Mouse (Mus musculus): Measurements from ENCODE around the gene Gm10197.
"Not testable (repeated sequence)": the region's sequence is repeated elsewhere in the genome, so short reads cannot be mapped to it uniquely, and the experiment has no call there.

Gm10197 gene

GRCm38 (mm10) chr19:53371666-53372065, at the start of gene Gm10197:
Gm10197 (minus strand) TSS chr19:53371766.
- no peak for DNase-seq (ENCODE audit: low read depth, low spot score)

GRCm38 (mm10) chr19:53420924-53421582, 49.5 kb upstream of the Gm10197 start:
- DNase-seq (ENCODE audit: low read depth, low spot score): peak; percentile 99

DNA sequence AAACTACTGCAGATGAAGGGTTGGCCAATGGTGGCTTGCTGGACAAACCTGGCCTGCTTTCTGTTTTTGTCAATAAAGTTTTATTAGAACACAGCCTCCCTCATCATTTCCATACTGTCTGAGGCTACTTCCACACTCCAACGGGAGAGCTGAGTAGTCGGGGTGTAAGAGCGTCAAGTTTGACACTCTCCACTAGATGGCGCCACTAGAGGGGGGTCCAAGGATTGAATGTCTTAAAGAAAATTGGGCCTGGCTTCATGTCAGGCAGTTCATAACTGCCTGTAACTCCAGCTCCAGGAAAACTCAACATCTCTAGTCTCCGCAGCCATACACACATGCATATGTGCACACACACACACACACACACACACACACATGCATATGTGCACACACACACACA, 48.3 kb upstream of the Gm10197 start:
- DNase-seq (ENCODE audit: low read depth, low spot score): peak; percentile 96

- no peak for DNase-seq (ENCODE audit: low read depth, low spot score)
Measured at GRCm38 (mm10) chr19:53415198-53415597, 43.6 kb upstream of the Gm10197 start.

GRCm38 (mm10) chr19:53414650-53415049, 43.1 kb upstream of the Gm10197 start:
- no peak for DNase-seq (ENCODE audit: low read depth, low spot score)

GRCm38 (mm10) chr19:53413617-53414380, 42.2 kb upstream of the Gm10197 start:
- no peak for DNase-seq (ENCODE audit: low read depth, low spot score)

GRCm38 (mm10) chr19:53412149-53412848, 40.7 kb upstream of the Gm10197 start:
- peak; percentile 92 for DNase-seq (ENCODE audit: low read depth, low spot score)

GRCm38 (mm10) chr19:53409663-53410307, 38.2 kb upstream of the Gm10197 start:
- DNase-seq (ENCODE audit: low read depth, low spot score): no peak

- DNase-seq (ENCODE audit: low read depth, low spot score): no peak
Measured at GRCm38 (mm10) chr19:53408398-53408797, 36.8 kb upstream of the Gm10197 start.

DNA sequence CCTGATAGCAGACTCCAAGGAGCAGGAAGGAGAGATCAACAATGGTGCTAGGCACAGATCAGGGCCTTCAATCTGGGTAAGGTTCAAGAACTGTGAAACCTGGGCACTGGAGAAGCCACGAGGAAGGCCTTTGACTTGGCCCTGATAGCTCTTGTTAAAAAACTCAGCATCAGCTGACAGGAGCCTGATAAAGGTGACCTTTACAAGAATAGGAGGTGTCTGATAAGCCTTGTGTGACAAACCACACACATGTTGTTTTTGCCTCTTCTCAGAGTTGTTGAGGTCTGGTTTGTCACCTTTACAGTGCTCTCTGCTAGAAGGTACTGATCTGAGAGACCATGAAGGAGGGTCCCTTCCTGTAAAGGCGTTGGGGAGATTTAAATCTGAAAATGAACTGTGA, 35.8 kb upstream of the Gm10197 start:
- DNase-seq (ENCODE audit: low read depth, low spot score): no peak

GRCm38 (mm10) chr19:53405810-53406209, 34.2 kb upstream of the Gm10197 start:
- DNase-seq (ENCODE audit: low read depth, low spot score): no peak

DNA sequence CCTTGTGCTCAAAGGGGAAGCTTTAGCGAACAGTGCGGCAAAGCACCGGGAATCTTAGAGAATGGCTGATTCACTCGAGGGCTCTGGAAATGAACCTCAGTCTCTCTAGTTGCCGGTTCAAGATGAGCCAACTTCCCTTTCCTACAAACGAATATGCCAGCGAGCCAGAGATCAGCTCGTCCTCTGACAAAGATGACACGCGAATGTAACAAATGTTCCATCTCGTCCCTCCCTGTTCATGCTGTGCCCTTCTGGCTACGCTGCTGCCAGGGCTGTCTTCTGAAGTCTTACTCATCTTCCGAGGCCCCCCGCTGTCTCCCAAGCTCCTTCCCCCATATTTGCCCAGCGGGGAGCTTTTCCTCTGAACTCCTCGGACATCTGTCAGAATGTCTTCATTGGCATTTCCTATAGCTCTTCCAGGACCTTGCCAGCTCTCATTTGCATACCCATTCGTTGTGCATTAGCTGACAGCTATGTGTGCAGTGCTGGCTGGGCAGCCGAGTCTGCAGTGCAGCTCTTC, 33.3 kb upstream of the Gm10197 start:
- DNase-seq (ENCODE audit: low read depth, low spot score): peak; percentile 84

DNA sequence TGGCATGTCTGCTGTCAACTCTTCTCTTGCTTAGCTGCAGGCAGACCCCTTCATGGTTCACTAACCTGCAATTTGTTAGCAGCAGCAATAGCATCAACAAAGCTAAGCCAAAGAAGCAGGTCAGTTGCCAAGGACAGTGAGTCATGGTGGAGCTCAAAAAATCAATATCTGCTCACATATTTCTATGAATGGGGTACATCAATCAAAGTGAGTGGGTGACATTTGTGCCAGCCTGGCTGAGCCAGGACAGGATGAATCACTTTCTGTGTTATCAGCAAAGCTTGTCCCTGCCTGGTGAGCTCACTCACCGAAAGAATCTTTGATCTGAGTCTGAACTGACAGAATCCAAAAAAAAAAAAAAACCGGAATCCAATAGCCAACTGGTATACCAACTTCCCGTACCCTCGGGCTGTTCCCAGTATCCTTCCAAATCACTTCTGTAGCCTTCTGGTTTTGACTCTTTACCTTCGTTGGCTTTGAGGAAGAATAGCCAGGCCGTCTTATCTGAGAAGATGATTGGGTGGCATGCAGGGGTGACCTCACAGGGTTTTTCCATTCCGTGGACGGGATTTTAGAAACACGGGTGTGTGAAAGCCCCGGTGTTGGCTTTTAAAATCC, 32.8 kb upstream of the Gm10197 start:
- no peak for DNase-seq (ENCODE audit: low read depth, low spot score)

GRCm38 (mm10) chr19:53402741-53403432, 31.3 kb upstream of the Gm10197 start:
- DNase-seq (ENCODE audit: low read depth, low spot score): peak; percentile 76

DNA sequence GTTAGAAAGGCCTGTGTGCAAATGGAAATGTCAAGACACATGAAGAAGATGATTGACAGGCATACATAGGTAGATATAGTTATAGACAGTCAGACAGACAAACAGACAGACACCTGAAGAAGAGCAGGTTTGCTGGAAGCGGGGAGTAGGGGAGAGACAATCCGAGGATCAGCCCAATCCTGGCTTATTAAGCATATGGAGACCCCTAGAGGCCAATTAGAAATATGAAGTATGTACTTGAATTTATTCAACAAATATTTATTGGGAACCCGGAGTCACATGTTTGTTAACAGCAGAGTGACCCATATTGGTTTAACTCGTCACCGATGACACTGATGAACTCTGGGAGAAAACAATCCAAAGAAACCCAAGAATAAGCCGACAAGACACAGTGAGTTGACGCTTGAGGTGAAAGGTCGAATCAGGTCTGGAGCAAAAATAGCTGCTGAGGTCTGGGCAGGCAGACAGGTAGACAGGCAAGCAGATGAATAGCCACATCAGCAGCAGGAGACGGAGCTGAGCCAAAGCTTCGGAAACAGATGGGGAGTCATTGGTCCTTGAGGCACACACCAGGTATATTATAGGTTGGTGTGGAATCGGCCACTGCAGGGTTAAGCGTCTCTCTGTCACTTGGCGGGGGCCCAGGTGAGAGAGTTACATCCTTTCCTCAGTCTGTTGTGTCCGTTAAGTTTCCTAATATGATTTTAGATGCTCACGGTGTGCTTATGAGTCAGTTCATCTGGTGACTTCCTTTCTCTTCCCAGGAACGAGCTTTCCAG, 29.0 kb upstream of the Gm10197 start:
- DNase-seq (ENCODE audit: low read depth, low spot score): no peak

DNA sequence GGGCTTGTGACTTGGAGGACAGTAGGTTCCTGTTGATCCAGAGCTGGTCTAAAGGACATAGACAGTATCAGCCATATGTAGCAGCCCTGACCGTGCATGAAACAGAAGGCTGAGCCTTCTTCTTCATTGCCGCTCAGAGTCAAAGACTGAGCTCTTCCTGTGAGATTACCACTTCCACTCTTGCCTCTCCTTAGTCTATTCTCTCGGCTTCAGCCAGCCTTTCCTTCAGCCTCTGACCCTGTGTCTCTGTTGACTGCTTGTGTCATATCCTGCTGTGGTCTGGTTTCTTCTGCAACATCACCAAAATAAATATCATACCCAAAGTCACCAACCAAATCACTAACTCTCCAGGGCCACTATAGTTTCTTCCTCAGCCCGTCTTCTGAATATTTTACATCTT, 27.6 kb upstream of the Gm10197 start:
- no peak for DNase-seq (ENCODE audit: low read depth, low spot score)

DNA sequence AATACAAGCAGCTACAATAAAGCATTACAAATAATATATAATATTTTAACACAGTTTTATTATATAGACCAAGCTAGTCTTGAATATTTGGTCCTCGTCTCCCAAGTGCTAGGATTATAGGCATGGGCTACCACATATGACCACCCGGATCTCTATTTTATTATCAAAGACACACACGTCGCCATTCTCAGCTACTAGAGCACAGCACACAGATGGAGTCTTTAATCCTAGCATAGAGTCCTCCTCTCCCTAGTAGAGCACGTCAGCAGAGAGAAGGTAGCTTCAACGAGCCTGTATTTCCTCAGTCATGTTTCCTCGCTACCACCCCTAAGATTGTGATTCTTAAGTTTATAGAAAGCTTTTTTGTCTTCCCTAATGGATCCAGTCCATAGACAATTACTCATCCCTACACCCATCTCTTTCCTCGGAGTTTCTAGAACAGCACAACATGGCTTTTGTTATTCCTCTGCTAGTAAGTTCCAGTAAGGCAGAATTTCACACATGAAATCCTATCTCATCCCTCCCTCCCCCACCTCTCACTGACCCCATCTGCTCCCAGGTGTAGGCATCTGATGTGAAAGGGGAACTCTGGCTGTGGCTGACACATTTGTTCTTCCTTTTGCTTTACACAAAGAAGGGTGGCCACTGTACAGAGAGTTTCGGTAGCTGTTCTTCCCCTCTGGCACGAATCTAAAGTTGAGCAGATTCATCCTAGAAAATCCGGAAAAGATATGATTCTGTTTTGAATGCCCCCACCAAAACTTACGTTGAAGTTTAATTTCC, 26.1 kb upstream of the Gm10197 start:
- no peak for DNase-seq (ENCODE audit: low read depth, low spot score)

GRCm38 (mm10) chr19:53395805-53396204, 24.2 kb upstream of the Gm10197 start:
- DNase-seq (ENCODE audit: low read depth, low spot score): not testable (repeated sequence)

- DNase-seq (ENCODE audit: low read depth, low spot score): not testable (repeated sequence)
Measured at GRCm38 (mm10) chr19:53394956-53395355, 23.4 kb upstream of the Gm10197 start.

All from R1 (cell line).